ENCODE assay signal across 13 mouse cellular contexts in genomic region chr16:58211872-58212271, GRCm38 (mm10).
A peak's percentile ranks its signal among the peaks of the same experiment; 100 is the strongest.
DNase-seq lines count a peak whose midpoint lies in the region; ATAC-seq and TF ChIP-seq lines count a peak whose summit lies in the region.
"Had no signal": no experiment of that assay in that cellular context is flagged by ENCODE, and none has a peak within 500 bp of the region (broad histone marks: within the 10 kb centered on the region; RNA-seq: fewer than 3 reads in every experiment).

No protein-coding gene starts in this region.

- no peak overlapping the region for H3K4me3 ChIP-seq in hindbrain, embryonic 14.5 days (replicated peaks; ENCODE audit: low read length)
- no peak overlapping the region for H3K4me3 ChIP-seq in hindbrain, embryonic 11.5 days (ENCODE audit: low read depth, low read length)
- H3K4me3 ChIP-seq in midbrain, postnatal 0 days (ENCODE audit: low read depth, low read length): no peak overlapping the region
- H3K4me3 ChIP-seq in midbrain, embryonic 15.5 days: no peak overlapping the region
- H3K4me3 ChIP-seq in heart, postnatal 0 days (ENCODE audit: low read depth, low read length): no peak overlapping the region
- H3K4me3 ChIP-seq: forebrain, embryonic 10.5 days; hindbrain, embryonic 15.5 days; liver, embryonic 12.5 days had no signal

- WGBS in hindbrain, embryonic 14.5 days: 82% methylated on average over 2 of the region's 2 CpGs
- 86% methylated on average over 2 of the region's 2 CpGs for WGBS in hindbrain, embryonic 11.5 days
- 75% methylated on average over 2 of the region's 2 CpGs for WGBS in midbrain, postnatal 0 days
- WGBS in midbrain, embryonic 15.5 days: 79% methylated on average over 2 of the region's 2 CpGs
- WGBS in heart, postnatal 0 days: 32% methylated on average over 2 of the region's 2 CpGs

- no peaks in the 10 kb centered on the region for H3K9me3 ChIP-seq in hindbrain, embryonic 14.5 days (ENCODE audit: control insufficient read depth, low read length)
- no peaks in the 10 kb centered on the region for H3K9me3 ChIP-seq in hindbrain, embryonic 11.5 days (ENCODE audit: control insufficient read depth, low read length)
- H3K9me3 ChIP-seq in midbrain, postnatal 0 days (ENCODE audit: low read length): no peaks in the 10 kb centered on the region
- H3K9me3 ChIP-seq in midbrain, embryonic 15.5 days: no peaks in the 10 kb centered on the region
- no peaks in the 10 kb centered on the region for H3K9me3 ChIP-seq in heart, postnatal 0 days (replicated peaks; ENCODE audit: control insufficient read depth, low read length)
- H3K9me3 ChIP-seq: forebrain, embryonic 10.5 days; hindbrain, embryonic 15.5 days had no signal

- peak; percentile 17 for DNase-seq in hindbrain, embryonic 14.5 days (ENCODE audit: low spot score)
- no peak for DNase-seq in hindbrain, embryonic 11.5 days (ENCODE audit: low spot score)
- DNase-seq in midbrain, postnatal 0 days (ENCODE audit: low spot score): peak; percentile 21
- peak; percentile 18 for DNase-seq in heart, postnatal 0 days (ENCODE audit: low spot score)
- DNase-seq in layer of hippocampus, postnatal 25 days (ENCODE audit: extremely low spot score in 1 of 2, low spot score in 1 of 2): no peak
- no peak for DNase-seq in adrenal gland, adult 2 months
- DNase-seq: adrenal gland, postnatal 25 days; kidney, adult 2 months; right cerebral cortex, adult 18-20 months had no signal

- ATAC-seq in hindbrain, embryonic 14.5 days (ENCODE audit: low FRiP score): no peak
- no peak for ATAC-seq in hindbrain, embryonic 11.5 days (ENCODE audit: low FRiP score)
- ATAC-seq in midbrain, postnatal 0 days (ENCODE audit: low FRiP score): no peak
- ATAC-seq in midbrain, embryonic 15.5 days (replicated peaks): no peak
- no peak for ATAC-seq in heart, postnatal 0 days (ENCODE audit: insufficient read depth, low read depth)
- ATAC-seq: liver, embryonic 12.5 days had no signal

- no peak for TF ChIP-seq EP300 in heart, postnatal 0 days (IDR thresholded peaks at IDR 0.05; ENCODE audit: low read depth)

- H3K36me3 ChIP-seq in hindbrain, embryonic 14.5 days (replicated peaks; ENCODE audit: control insufficient read depth, insufficient read depth): no peaks in the 10 kb centered on the region
- no peaks in the 10 kb centered on the region for H3K36me3 ChIP-seq in hindbrain, embryonic 11.5 days (ENCODE audit: control insufficient read depth, insufficient read depth, low read length)
- no peaks in the 10 kb centered on the region for H3K36me3 ChIP-seq in midbrain, postnatal 0 days (ENCODE audit: insufficient read depth, low read length)
- no peaks in the 10 kb centered on the region for H3K36me3 ChIP-seq in midbrain, embryonic 15.5 days (replicated peaks)
- no peaks in the 10 kb centered on the region for H3K36me3 ChIP-seq in heart, postnatal 0 days (replicated peaks; ENCODE audit: control insufficient read depth, insufficient read depth, low read length)
- H3K36me3 ChIP-seq: forebrain, embryonic 10.5 days; hindbrain, embryonic 15.5 days; liver, embryonic 12.5 days had no signal

- H3K4me2 ChIP-seq in hindbrain, embryonic 14.5 days (replicated peaks): no peak overlapping the region
- no peak overlapping the region for H3K4me2 ChIP-seq in hindbrain, embryonic 11.5 days (replicated peaks; ENCODE audit: low read depth, low read length)
- H3K4me2 ChIP-seq in midbrain, postnatal 0 days (ENCODE audit: low read depth, low read length, poor library complexity, severe bottlenecking): no peak overlapping the region
- no peak overlapping the region for H3K4me2 ChIP-seq in midbrain, embryonic 15.5 days
- H3K4me2 ChIP-seq in heart, postnatal 0 days (ENCODE audit: low read depth, low read length): no peak overlapping the region
- H3K4me2 ChIP-seq: hindbrain, embryonic 15.5 days; liver, embryonic 12.5 days had no signal

- TF ChIP-seq CTCF in midbrain, postnatal 0 days (IDR thresholded peaks at IDR 0.05): no peak
- TF ChIP-seq CTCF in heart, postnatal 0 days (IDR thresholded peaks at IDR 0.05; ENCODE audit: low read depth): no peak

- H3K4me1 ChIP-seq in hindbrain, embryonic 14.5 days (replicated peaks; ENCODE audit: control insufficient read depth, insufficient read depth, low read length): no peaks in the 10 kb centered on the region
- H3K4me1 ChIP-seq in hindbrain, embryonic 11.5 days (replicated peaks; ENCODE audit: control insufficient read depth, insufficient read depth, low read length): no peaks in the 10 kb centered on the region
- H3K4me1 ChIP-seq in midbrain, postnatal 0 days (ENCODE audit: insufficient read depth, low read length): no peaks in the 10 kb centered on the region
- H3K4me1 ChIP-seq in midbrain, embryonic 15.5 days: no peaks in the 10 kb centered on the region
- H3K4me1 ChIP-seq in heart, postnatal 0 days (ENCODE audit: control insufficient read depth, insufficient read depth): no peaks in the 10 kb centered on the region
- H3K4me1 ChIP-seq: forebrain, embryonic 10.5 days; hindbrain, embryonic 15.5 days; liver, embryonic 12.5 days had no signal

- no peaks in the 10 kb centered on the region for H3K27me3 ChIP-seq in hindbrain, embryonic 14.5 days (ENCODE audit: control insufficient read depth, insufficient read depth, low read length)
- no peaks in the 10 kb centered on the region for H3K27me3 ChIP-seq in hindbrain, embryonic 11.5 days (ENCODE audit: control insufficient read depth, insufficient read depth, low read length)
- no peaks in the 10 kb centered on the region for H3K27me3 ChIP-seq in midbrain, postnatal 0 days (ENCODE audit: insufficient read depth, low read length)
- no peaks in the 10 kb centered on the region for H3K27me3 ChIP-seq in midbrain, embryonic 15.5 days (replicated peaks)
- no peaks in the 10 kb centered on the region for H3K27me3 ChIP-seq in heart, postnatal 0 days (ENCODE audit: control insufficient read depth, insufficient read depth, low read length)
- H3K27me3 ChIP-seq: hindbrain, embryonic 15.5 days; liver, embryonic 12.5 days had no signal

- H3K9ac ChIP-seq in hindbrain, embryonic 14.5 days: no peak overlapping the region
- no peak overlapping the region for H3K9ac ChIP-seq in hindbrain, embryonic 11.5 days (ENCODE audit: low read depth, low read length)
- H3K9ac ChIP-seq in midbrain, postnatal 0 days (replicated peaks; ENCODE audit: low read length, poor library complexity, severe bottlenecking): no peak overlapping the region
- H3K9ac ChIP-seq in midbrain, embryonic 15.5 days: no peak overlapping the region
- no peak overlapping the region for H3K9ac ChIP-seq in heart, postnatal 0 days (replicated peaks; ENCODE audit: low read depth, low read length)
- H3K9ac ChIP-seq: hindbrain, embryonic 15.5 days; liver, embryonic 12.5 days had no signal

- H3K27ac ChIP-seq in hindbrain, embryonic 14.5 days: no peak overlapping the region
- H3K27ac ChIP-seq in hindbrain, embryonic 11.5 days (ENCODE audit: low read depth, low read length): no peak overlapping the region
- H3K27ac ChIP-seq in midbrain, postnatal 0 days (ENCODE audit: low read depth, low read length): no peak overlapping the region
- no peak overlapping the region for H3K27ac ChIP-seq in midbrain, embryonic 15.5 days
- no peak overlapping the region for H3K27ac ChIP-seq in heart, postnatal 0 days (ENCODE audit: low read depth)
- H3K27ac ChIP-seq: forebrain, embryonic 10.5 days; hindbrain, embryonic 15.5 days; liver, embryonic 12.5 days had no signal

Comparison
In these comparisons a context has a peak if more than half of its experiments do, and no peak if none do; other contexts are left out.
1. DNase-seq: peak in hindbrain, embryonic 14.5 days (single experiment), midbrain, postnatal 0 days (single experiment) and heart, postnatal 0 days (single experiment); none in hindbrain, embryonic 11.5 days (single experiment), layer of hippocampus, postnatal 25 days (0 of 2) and adrenal gland, adult 2 months (single experiment).